Mouse (Mus musculus) adrenal gland, adult 8-10 months (tissue): Measurements from ENCODE around the gene Phb2. TPM values are rescaled to one million over a fixed set of nuclear protein-coding genes. Genes with fewer than 3 reads are reported as not detected.

ENCODE experiments used
- DNase-seq: peaks from one replicate; pipeline ENCODE4 v3.0.0; 2022
- total RNA-seq, 4 experiments: library from RNA; stranded (reverse); gene quantifications; 2 replicates each; pipeline ENCODE4 v1.2.4; 2022

Gene Phb2
- total RNA-seq, 4 experiments from 2014 or later = 255 to 303 (median 272) TPM

DNA sequence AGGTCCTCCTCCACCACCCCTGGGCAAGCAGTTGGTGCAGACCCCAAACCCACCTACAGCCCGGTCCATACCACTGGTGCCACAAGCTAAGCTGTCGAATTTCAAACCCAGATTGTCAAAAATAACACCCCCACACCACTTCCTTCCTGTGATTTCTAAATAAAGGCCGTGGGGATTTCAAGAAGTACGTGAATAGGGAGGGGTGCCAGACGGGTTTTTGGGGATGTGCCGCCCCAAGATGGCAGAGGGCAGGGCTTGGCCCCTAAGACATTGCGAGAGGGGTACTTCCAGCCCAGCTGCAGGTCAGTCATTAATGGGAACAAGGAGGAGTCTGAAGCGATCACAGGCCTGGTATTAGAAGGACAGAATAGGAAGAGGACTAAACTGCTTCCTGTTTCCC is 11.4 kb downstream of the Phb2 start:
- DNase-seq = no peak

DNA sequence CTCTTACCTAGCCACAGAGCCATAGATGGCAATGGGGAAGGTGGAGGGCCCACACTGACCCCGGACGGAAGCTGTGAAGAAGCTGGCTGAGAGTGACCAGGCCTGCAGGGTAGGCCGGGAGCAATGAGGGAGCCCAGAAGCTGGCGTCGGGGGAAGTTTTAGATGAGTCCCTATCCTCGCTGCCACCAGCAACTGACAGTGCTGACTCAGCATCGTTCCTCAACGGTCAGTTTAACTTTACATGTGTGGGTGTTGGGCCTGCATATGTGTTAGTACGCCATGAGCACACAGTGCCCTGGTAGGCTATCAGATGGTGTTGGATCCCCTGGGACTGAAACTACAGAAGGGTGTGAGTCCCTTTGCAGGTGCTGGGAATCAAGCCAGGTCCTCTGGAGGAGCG is 12.3 kb downstream of the Phb2 start:
- no peak for DNase-seq

DNA sequence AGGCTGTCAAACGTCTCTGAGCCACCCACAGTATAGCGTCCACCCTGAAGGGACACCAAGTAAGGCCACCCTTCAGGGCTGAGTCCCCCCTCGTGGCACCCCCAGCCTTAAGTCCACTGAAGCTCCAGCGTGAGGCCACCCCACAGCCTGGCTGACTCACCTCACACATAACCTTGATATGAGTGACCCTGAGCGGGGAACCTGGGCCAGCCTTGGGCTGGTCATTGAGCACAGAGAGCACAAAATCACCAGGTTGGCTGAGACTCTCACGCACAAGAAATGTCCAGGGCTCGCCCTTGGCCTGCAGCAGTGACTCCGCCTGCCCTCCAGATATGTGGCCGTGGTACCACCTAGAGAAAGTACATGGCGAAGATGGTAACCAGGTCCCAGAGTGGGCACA is 16.5 kb downstream of the Phb2 start:
- peak; percentile 77 for DNase-seq

- no peak for DNase-seq
Observed at GRCm38 (mm10) chr6:124729850-124730705, 17.9 kb downstream of the Phb2 start.

GRCm38 (mm10) chr6:124731038-124731437 is 18.9 kb downstream of the Phb2 start:
- DNase-seq = no peak

DNA sequence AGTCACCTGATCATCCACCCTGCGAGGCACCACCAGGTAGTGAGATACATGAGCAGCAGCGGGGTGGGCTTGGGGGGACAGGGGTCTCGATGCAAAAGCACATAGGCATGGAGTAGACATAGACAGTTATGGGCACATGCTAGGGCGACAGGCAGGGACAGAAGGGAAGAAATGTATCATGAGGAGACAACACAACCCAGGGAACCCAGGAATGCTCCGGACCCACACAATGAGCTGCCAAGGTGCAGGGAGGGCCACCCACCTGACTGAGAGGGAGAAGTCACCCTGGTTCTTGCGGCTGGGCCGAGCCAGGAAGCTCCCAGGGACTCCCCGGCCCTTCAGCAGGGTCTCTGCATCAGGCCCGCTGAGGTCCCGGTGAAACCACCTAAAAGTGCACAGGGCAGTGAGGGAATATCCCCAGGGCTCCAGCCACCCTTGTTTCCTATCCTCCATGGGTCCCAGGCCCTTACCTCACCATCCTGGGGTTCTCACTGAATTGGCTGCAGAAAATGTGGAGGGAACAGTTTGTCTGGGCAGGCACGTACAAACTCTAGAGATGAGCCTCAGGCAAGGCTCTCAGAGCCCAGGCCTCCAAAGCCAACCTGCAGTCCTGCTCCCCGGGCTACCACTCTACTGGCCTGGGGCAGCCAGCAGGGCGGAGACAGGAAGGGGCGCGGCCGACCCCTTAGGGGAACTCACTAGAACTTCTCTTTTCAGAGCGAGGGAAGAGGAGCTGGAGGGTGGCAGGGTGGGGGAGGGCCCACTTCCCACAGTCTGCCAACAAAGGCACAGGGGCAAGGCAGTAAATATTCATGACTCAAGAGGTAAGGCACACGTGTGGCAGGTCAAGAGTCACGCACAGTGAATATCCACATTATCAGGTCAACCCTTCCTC is 20.6 kb downstream of the Phb2 start:
- DNase-seq = no peak

- no peak for DNase-seq
Observed at GRCm38 (mm10) chr6:124734417-124734816, 22.3 kb downstream of the Phb2 start.

DNA sequence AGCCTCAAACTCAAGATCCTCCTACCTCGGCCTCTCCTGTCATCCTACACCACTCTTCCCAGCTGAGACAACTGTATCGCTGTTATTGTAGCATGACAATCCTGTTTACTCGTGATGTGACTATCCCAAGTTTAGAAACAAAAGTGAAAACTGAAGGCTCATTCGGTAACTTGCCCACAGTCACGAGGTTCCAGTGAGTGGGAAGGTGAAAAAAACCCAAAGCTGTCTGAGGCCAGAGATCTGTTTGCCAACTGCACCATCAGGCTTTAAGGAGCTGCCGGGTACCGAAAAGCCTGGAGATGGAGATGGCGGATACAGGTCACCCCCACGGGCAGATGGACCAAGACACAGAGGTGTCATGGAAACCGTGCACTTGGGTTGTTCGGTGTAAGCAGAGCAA is 24.9 kb downstream of the Phb2 start:
- no peak for DNase-seq

GRCm38 (mm10) chr6:124738511-124739023 is 26.4 kb downstream of the Phb2 start, which contains the start of gene Ptpn6:
Gene Ptpn6, minus strand, starts transcription at chr6:124738714.
- DNase-seq = no peak

- DNase-seq = no peak
Observed at GRCm38 (mm10) chr6:124739231-124739796, 27.2 kb downstream of the Phb2 start.

DNA sequence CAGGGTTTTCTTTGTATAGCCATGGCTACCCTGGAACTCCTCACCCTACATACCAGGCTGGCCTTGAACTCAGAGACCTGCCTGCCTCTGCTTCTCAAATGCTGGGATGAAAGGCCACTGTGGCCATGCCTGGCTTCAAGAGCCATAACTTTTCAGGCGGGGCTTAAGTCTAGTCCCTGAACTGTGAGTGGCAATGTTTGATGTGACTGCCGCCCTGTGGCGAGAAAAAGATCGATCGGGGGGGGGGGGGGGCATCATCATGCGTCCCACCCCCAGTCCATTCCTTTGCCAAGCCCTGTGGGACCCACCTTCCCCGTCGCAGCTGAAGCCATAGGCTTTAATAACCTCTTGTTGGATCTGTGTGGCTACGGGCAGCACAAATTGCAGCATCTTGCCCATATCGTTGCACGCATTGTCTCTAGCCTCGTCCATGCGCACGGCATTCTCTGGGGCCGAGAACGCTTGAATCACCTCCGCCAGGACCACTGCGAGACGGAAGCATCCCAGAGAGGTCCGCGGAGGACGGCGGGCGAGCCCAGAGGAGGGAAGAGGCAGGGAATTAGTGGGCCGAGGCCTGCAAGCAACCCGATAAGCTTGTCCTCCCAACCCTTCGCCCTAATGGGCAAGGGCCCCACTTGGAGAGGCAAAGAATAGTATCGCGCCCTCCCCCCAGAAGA is 28.2 kb downstream of the Phb2 start:
- peak; percentile 47 for DNase-seq

DNA sequence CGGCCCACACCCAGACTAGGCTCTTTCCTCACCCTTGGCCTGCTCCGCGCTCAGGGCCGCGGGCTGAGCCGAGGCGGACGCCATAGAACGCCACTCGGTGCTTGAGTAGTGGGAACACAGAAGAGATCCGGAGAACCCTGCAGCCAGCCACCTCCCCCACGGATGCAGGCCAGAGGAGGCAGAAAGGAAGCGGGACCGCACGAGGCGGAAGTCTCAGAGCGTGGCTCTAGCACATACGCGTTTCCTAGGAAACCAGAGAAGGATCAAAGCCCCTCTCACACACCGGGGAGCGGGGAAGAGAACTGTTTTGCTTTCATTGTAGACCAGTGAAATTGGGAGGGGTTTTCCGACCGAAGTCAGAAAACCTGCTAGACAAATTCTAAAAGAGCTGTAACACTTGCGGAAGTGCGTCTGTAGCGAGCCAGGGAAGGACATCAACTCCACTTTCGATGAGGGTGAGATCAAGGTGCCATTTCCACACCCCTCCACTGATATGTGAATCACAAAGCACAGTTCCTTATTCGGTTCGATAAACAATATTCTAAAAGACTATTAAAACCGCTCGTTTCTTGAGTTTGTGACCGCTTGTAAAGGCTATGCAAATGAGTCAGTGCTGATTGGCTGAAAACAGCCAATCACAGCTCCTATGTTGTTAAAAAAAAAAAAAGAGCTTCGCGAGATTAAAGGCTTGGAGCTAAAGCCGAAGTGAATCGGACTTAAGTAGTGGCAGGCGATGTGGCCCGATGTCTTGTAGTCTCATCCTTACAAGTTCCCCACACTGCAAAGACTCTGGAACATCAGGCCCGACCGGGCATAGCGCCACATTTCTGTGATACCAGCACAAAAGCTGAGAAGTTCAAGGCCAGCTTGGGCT is 29.0 kb downstream of the Phb2 start, which contains the start of gene Grcc10:
Grcc10 (minus strand) TSS at position 487 of the 874 bp plus-strand sequence.
- peak; percentile 87 for DNase-seq

GRCm38 (mm10) chr6:124741842-124742241 is 29.7 kb downstream of the Phb2 start:
- DNase-seq = no peak

- no peak for DNase-seq
Observed at GRCm38 (mm10) chr6:124742839-124743514, 30.8 kb downstream of the Phb2 start.

DNA sequence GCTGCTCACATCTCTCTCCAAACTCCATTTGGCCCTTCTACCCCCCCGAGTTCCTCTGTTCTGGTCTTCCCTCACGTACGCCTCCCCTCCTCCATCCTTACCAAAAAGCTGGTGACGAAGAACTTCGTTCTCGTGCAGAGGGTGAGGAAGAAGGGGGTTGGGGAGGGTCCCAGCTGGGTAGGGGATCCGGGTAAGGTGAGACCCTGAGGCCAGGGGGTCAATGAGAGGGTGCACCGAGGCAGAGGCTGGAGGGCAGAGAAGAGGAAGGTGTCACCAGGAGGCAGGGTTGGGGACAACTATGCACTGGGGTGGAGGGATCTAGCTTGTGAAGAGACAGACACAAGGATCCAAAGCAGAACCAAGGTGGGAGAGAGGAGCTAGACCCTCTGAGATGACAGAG is 31.5 kb downstream of the Phb2 start:
- no peak for DNase-seq

DNA sequence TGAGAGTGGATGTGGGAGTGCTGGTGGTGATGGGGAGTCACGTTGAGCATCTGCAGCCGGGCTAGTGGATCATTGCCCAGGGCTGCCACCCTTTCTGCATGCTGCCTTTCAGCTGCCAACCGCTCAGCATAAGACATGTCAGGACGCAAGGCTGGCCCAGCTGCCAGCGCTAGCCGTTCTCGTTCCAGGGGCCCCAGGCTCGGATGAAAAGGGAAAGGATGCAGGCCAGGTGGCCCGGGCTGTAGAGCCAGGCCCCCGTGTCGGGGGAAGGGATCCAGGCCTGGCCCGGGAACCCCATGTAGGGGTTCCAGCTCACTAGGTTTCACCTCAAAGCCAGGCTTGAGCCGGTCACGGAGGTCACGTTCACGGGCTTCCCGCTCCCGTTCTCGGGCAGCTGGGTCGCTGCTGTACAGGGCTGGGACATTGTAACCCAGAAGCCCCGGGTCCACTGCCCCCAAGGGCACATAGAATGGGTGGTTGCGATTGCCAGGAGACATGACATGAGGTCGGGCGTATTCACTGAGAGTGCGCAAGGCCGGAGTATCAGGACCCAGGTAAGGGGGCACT is 32.7 kb downstream of the Phb2 start:
- DNase-seq = no peak

- peak; percentile 91 for DNase-seq
Observed at GRCm38 (mm10) chr6:124745490-124746295, 33.6 kb downstream of the Phb2 start.

GRCm38 (mm10) chr6:124746296-124746605 is 34.1 kb downstream of the Phb2 start:
- no peak for DNase-seq
